Mouse (Mus musculus) CH12.LX (cell line): ENCODE results near the gene Prss35. TPM values are rescaled to one million over a fixed set of nuclear protein-coding genes. Genes with fewer than 3 reads are reported as not detected.
A peak's percentile ranks its signal among the peaks of the same experiment; 100 is the strongest.

Source experiments
- DNase-seq: peaks from one replicate; pipeline ENCODE4 v3.0.0-alpha.2; 2013; ENCODE audit errors: extremely low read depth
- H3K27ac ChIP-seq: 2 replicates; pipeline ENCODE4 v1.5.1; 2012; ENCODE audit warnings: low read depth, mild to moderate bottlenecking, control low read depth, moderate library complexity; ENCODE audit not compliant: insufficient read depth
- H3K27me3 ChIP-seq: replicated peaks from 2 replicates; pipeline ENCODE3; 2012; ENCODE audit warnings: inconsistent platforms
- H3K36me3 ChIP-seq, 2 experiments: replicated peaks in 1 of 2; 2 replicates each; pipeline versions ENCODE3 to v1.6.1; 2012; ENCODE audit warnings: inconsistent platforms in 1 of 2, low read length in 1 of 2, mild to moderate bottlenecking in 1 of 2, mixed read lengths in 1 of 2, moderate library complexity in 1 of 2; ENCODE audit not compliant: control insufficient read depth in 1 of 2, insufficient read depth in 1 of 2
- H3K4me1 ChIP-seq, 2 experiments: 2 replicates each; pipeline ENCODE4 v1.6.1; 2012; ENCODE audit warnings: inconsistent platforms in 1 of 2, moderate library complexity in 1 of 2; ENCODE audit not compliant: insufficient read depth in 2 of 2, control insufficient read depth in 1 of 2
- H3K4me2 ChIP-seq: 2 replicates; pipeline ENCODE4 v1.6.1; 2012; ENCODE audit warnings: low read depth, mild to moderate bottlenecking, control low read depth; ENCODE audit not compliant: poor library complexity, insufficient read depth, severe bottlenecking
- H3K4me3 ChIP-seq, 3 experiments: fragments of 150-350 bp in 1 of 3; sonication (generic) in 1 of 3; replicated peaks in 1 of 3; 2 replicates each; pipeline versions ENCODE3 to v1.5.1; 2011 to 2012; ENCODE audit warnings: low read depth in 2 of 3, low read length in 2 of 3, mild to moderate bottlenecking in 2 of 3, moderate library complexity in 2 of 3, control low read depth in 1 of 3, improper control_type of control experiment in 1 of 3, inconsistent platforms in 1 of 3, mixed read lengths in 1 of 3; ENCODE audit not compliant: poor library complexity in 1 of 3
- H3K79me2 ChIP-seq: replicated peaks from 2 replicates; pipeline ENCODE4 v1.6.1; 2012; ENCODE audit warnings: mild to moderate bottlenecking, moderate library complexity; ENCODE audit not compliant: control insufficient read depth, poor library complexity, insufficient read depth, severe bottlenecking; ENCODE audit errors: extremely low read depth
- H3K9ac ChIP-seq: 2 replicates; pipeline ENCODE4 v1.6.1; 2012; ENCODE audit warnings: low read depth, mild to moderate bottlenecking, control low read depth, moderate library complexity; ENCODE audit not compliant: insufficient read depth
- H3K9me3 ChIP-seq: replicated peaks from 2 replicates; pipeline ENCODE3; 2012; ENCODE audit warnings: low read length, inconsistent platforms, mixed read lengths
- CHD1 ChIP-seq: IDR thresholded peaks from 2 replicates; pipeline ENCODE4 v1.6.1; 2012; ENCODE audit warnings: low read depth, low read length, improper control_type of control experiment, inconsistent platforms
- CHD2 ChIP-seq: IDR thresholded peaks from 2 replicates; pipeline ENCODE4 v1.6.1; 2011; ENCODE audit warnings: low read length, improper control_type of control experiment
- E2F4 ChIP-seq: IDR thresholded peaks from 2 replicates; pipeline ENCODE4 v1.6.1; 2011; ENCODE audit warnings: low read depth, low read length, improper control_type of control experiment; ENCODE audit not compliant: insufficient replicate concordance
- ETS1 ChIP-seq: conservative IDR thresholded peaks from 2 replicates; pipeline ENCODE4 v1.6.1; 2012; ENCODE audit warnings: low read depth, mild to moderate bottlenecking, inconsistent platforms, low read length, improper control_type of control experiment, moderate library complexity
- HCFC1 ChIP-seq: IDR thresholded peaks from 2 replicates; pipeline ENCODE4 v1.6.1; 2012; ENCODE audit warnings: low read depth, mild to moderate bottlenecking, inconsistent platforms, low read length, improper control_type of control experiment
- IRF4 ChIP-seq: IDR thresholded peaks from 2 replicates; pipeline ENCODE4 v1.6.1; 2014; ENCODE audit warnings: low read depth, mild to moderate bottlenecking, inconsistent platforms, low read length, improper control_type of control experiment
- JUN ChIP-seq: IDR thresholded peaks from 2 replicates; pipeline ENCODE4 v1.6.1; 2011; ENCODE audit warnings: low read depth, mild to moderate bottlenecking, low read length, improper control_type of control experiment, moderate library complexity; ENCODE audit not compliant: insufficient read depth
- KAT2A ChIP-seq: IDR thresholded peaks from 2 replicates; pipeline ENCODE4 v1.6.1; 2012; ENCODE audit warnings: low read length, improper control_type of control experiment, inconsistent platforms; ENCODE audit not compliant: insufficient replicate concordance
- MAZ ChIP-seq: IDR thresholded peaks from 2 replicates; pipeline ENCODE4 v1.6.1; 2012; ENCODE audit warnings: low read depth, mild to moderate bottlenecking, inconsistent platforms, low read length, improper control_type of control experiment, moderate library complexity
- MEF2A ChIP-seq: IDR thresholded peaks from 2 replicates; pipeline ENCODE4 v1.6.1; 2014; ENCODE audit warnings: low read depth, mild to moderate bottlenecking, inconsistent platforms, low read length, improper control_type of control experiment, borderline replicate concordance
- MYC ChIP-seq: IDR thresholded peaks from 2 replicates; pipeline ENCODE4 v1.6.1; 2011; ENCODE audit warnings: low read depth, mild to moderate bottlenecking, improper control_type of control experiment, low read length
- NELFE ChIP-seq: IDR thresholded peaks from 2 replicates; pipeline ENCODE4 v1.6.1; 2011; ENCODE audit warnings: low read depth, low read length, improper control_type of control experiment
- POLR2A ChIP-seq: IDR thresholded peaks from 2 replicates; pipeline ENCODE4 v1.6.1; 2011; ENCODE audit warnings: low read depth, mild to moderate bottlenecking, improper control_type of control experiment, low read length
- RAD21 ChIP-seq: IDR thresholded peaks from 2 replicates; pipeline ENCODE4 v1.6.1; 2011; ENCODE audit warnings: low read depth, mild to moderate bottlenecking, low read length, improper control_type of control experiment, moderate library complexity
- RCOR1 ChIP-seq: conservative IDR thresholded peaks from 2 replicates; pipeline ENCODE4 v1.6.1; 2012; ENCODE audit warnings: low read depth, mild to moderate bottlenecking, inconsistent platforms, low read length, improper control_type of control experiment
- SMC3 ChIP-seq: IDR thresholded peaks from 2 replicates; pipeline ENCODE4 v1.6.1; 2011; ENCODE audit warnings: low read depth, low read length, improper control_type of control experiment
- TBP ChIP-seq: conservative IDR thresholded peaks from 2 replicates; pipeline ENCODE4 v1.6.1; 2011; ENCODE audit warnings: low read depth, low read length, improper control_type of control experiment
- USF1 ChIP-seq: IDR thresholded peaks from 2 replicates; pipeline ENCODE4 v1.6.1; 2014; ENCODE audit warnings: low read depth, mild to moderate bottlenecking, inconsistent platforms, low read length, improper control_type of control experiment
- USF2 ChIP-seq: conservative IDR thresholded peaks from 2 replicates; pipeline ENCODE4 v1.6.1; 2011; ENCODE audit warnings: low read depth, low read length, improper control_type of control experiment
- ZC3H11A ChIP-seq: IDR thresholded peaks from 2 replicates; pipeline ENCODE4 v1.6.1; 2012; ENCODE audit warnings: low read depth, mild to moderate bottlenecking, inconsistent platforms, low read length, improper control_type of control experiment
- ZKSCAN1 ChIP-seq: IDR thresholded peaks from 2 replicates; pipeline ENCODE4 v1.6.1; 2012; ENCODE audit warnings: low read depth, inconsistent platforms, low read length, improper control_type of control experiment, borderline replicate concordance
- ZNF384 ChIP-seq: IDR thresholded peaks from 2 replicates; pipeline ENCODE4 v1.6.1; 2012; ENCODE audit warnings: low read depth, low read length, improper control_type of control experiment, inconsistent platforms
- dilution Hi-C: fragments of 300-500 bp; cut with MboI; formaldehyde crosslinking; loops from 2 replicates; pipeline ENCODE4 v1.14.3; 2020; ENCODE audit warnings: low sequenced_read_pairs; ENCODE audit not compliant: extremely low pct_unique_long_range_greater_than_20kb, extremely low pct_ligation_motif_present
- in situ Hi-C: fragments of 300-500 bp; cut with MboI; formaldehyde crosslinking; loops from 3 replicates; pipeline ENCODE4 v1.14.3; 2019; ENCODE audit warnings: low sequenced_read_pairs, low pct_ligation_motif_present, low pct_unique_long_range_greater_than_20kb, mixed read lengths
- polyA plus RNA-seq: library from polyadenylated mRNA; unstranded; fragments of >175 nt; gene quantifications from 2 replicates; pipeline ENCODE4 v1.2.1, GENCODE M21; 2012; ENCODE audit warnings: low read depth; ENCODE audit not compliant: insufficient read length
- total RNA-seq, 2 experiments: library from RNA; depleted of rRNA; stranded (reverse); fragments of 300-350 nt in 1 of 2; fragments of >200 nt in 1 of 2; gene quantifications; 2 replicates each; pipeline ENCODE4 v1.2.3; 2012 to 2014

Prss35 gene
- total and polyA plus RNA-seq, 3 experiments = not detected

- H3K27me3 ChIP-seq = no peaks in the 10 kb centered on the region
- H3K79me2 ChIP-seq = no peaks in the 10 kb centered on the region
- TF ChIP-seq USF2 (no peak), NELFE (no peak), HCFC1 (peak; percentile 59; the same call in 1 of the 2 replicates), ZNF384 (peak; percentile 40; the same call in 1 of the 2 replicates), RCOR1 (no peak), POLR2A (no peak), JUN (no peak), ZC3H11A (no peak), ZKSCAN1 (no peak), CHD2 (no peak), USF1 (no peak)
- no peak overlapping the region for H3K27ac ChIP-seq
- no peak overlapping the region for H3K4me2 ChIP-seq
- DNase-seq = no peak
- no peak overlapping the region for H3K4me3 ChIP-seq
- dilution Hi-C loops (no loop called here), in situ Hi-C loops (loop anchor here (25.0 kb wide), 1 partner anchor 263 kb away; the partner anchor contains the start of genes Dop1a and Ube2cbp)
- peaks cover 0 to 8% of the 10 kb centered on the region in 2 experiments; a peak in 2 of 4 replicates for H3K4me1 ChIP-seq
- no peak overlapping the region; the same call in 1 of the 2 replicates for H3K9ac ChIP-seq
- H3K9me3 ChIP-seq = no peaks in the 10 kb centered on the region
- H3K36me3 ChIP-seq = no peaks in the 10 kb centered on the region
Observed at GRCm38 (mm10) chr9:86725604-86726380, 17.7 kb upstream of the Prss35 start.

GRCm38 (mm10) chr9:86726381-86726720, 17.1 kb upstream of the Prss35 start:
- Histone ChIP-seq H3K36me3 (no peaks in the 10 kb centered on the region), H3K79me2 (no peaks in the 10 kb centered on the region), H3K27me3 (no peaks in the 10 kb centered on the region), H3K27ac (no peak overlapping the region), H3K4me1 (peaks cover 0 to 6% of the 10 kb centered on the region in 2 experiments; a peak in 2 of 4 replicates), H3K4me3 (no peak overlapping the region), H3K9me3 (no peaks in the 10 kb centered on the region), H3K9ac (no peak overlapping the region; the same call in 1 of the 2 replicates), H3K4me2 (no peak overlapping the region)
- DNase-seq = no peak
- no peak for TF ChIP-seq CHD1
- no peak for TF ChIP-seq KAT2A
- TF ChIP-seq ZNF384 = no peak
- no peak for TF ChIP-seq MAZ
- TF ChIP-seq CHD2 = no peak
- TF ChIP-seq USF1 = no peak
- no peak for TF ChIP-seq MYC
- no peak for TF ChIP-seq E2F4
- no peak for TF ChIP-seq ETS1
- TF ChIP-seq IRF4 = no peak
- no peak for TF ChIP-seq TBP
- no peak for TF ChIP-seq MEF2A
- TF ChIP-seq ZKSCAN1 = no peak
- TF ChIP-seq JUN = no peak
- TF ChIP-seq USF2 = no peak
- no peak for TF ChIP-seq RAD21
- TF ChIP-seq POLR2A = no peak
- TF ChIP-seq NELFE = no peak
- TF ChIP-seq SMC3 = no peak
- no peak for TF ChIP-seq HCFC1
- in situ Hi-C loops = loop anchor here (25.0 kb wide), 1 partner anchor 264 kb away; the partner anchor contains the start of genes Dop1a and Ube2cbp
- dilution Hi-C loops = no loop called here
